Mouse (Mus musculus) heart, postnatal 10 days (tissue): ENCODE data around the gene Rdh1. TPM values are rescaled to one million over a fixed set of nuclear protein-coding genes. Genes with fewer than 3 reads are reported as not detected.

Source experiments
- total RNA-seq, 2 experiments: library from RNA; stranded (reverse); gene quantifications; 2 replicates each; pipeline ENCODE4 v1.2.3; 2021

Rdh1 gene
- total RNA-seq, 2 experiments from 2014 or later, result 0.10 to 0.12 TPM

Other genes starting within 250 kb of the Rdh1 start
- 10 to 100 TPM; 44.5 to 54.0 TPM for gene Ndufa4l2, start 244.8 kb upstream of the Rdh1 start, total RNA-seq
- gene Shmt2, start 237.3 kb upstream of the Rdh1 start, total RNA-seq, result 10 to 100 TPM; 41.3 to 41.7 TPM
- 1 to 10 TPM; 1.3 to 1.8 TPM for gene Nxph4, start 225.2 kb upstream of the Rdh1 start, total RNA-seq
- gene Lrp1, start 138.6 kb upstream of the Rdh1 start, total RNA-seq, result 10 to 100 TPM; 95.8 to 96.3 TPM
- gene Stat6, start 116.7 kb upstream of the Rdh1 start, total RNA-seq, result 10 to 100 TPM; 45.9 to 46.8 TPM
- 1 to 10 TPM; 5.0 to 7.0 TPM for gene Nemp1, start 92.8 kb upstream of the Rdh1 start, total RNA-seq
- 10 to 100 TPM in 1 of 2 experiments, 1 to 10 TPM in 1; 8.5 to 11.7 TPM for gene Nab2, start 91.2 kb upstream of the Rdh1 start, total RNA-seq
- gene Myo1a, start 54.6 kb upstream of the Rdh1 start, total RNA-seq, result not detected
- gene Tac2, start 35.2 kb upstream of the Rdh1 start, total RNA-seq, result not detected
- gene Zbtb39, start 20.2 kb upstream of the Rdh1 start, total RNA-seq, result 1 to 10 TPM; 8.1 to 9.6 TPM
- 1 to 10 TPM; 4.6 to 4.7 TPM for gene Gpr182, start 8.0 kb upstream of the Rdh1 start, total RNA-seq
- gene Rdh16f1, start 66 bp downstream of the Rdh1 start, total RNA-seq, result under 1 TPM in 1 of 2 experiments, not detected in 1; 0.17 TPM
- under 1 TPM in 1 of 2 experiments, not detected in 1; 0.74 TPM for gene Rdh9, start 16.7 kb downstream of the Rdh1 start, total RNA-seq
- gene Rdh16, start 41.4 kb downstream of the Rdh1 start, total RNA-seq, result not detected
- gene Rdh19, start 90.2 kb downstream of the Rdh1 start, total RNA-seq, result not detected
- gene Rdh16f2, start 106.8 kb downstream of the Rdh1 start, total RNA-seq, result not detected
- not detected for gene Rdh7, start 129.1 kb downstream of the Rdh1 start, total RNA-seq
- gene Sdr9c7, start 138.8 kb downstream of the Rdh1 start, total RNA-seq, result not detected
- not detected for gene Hsd17b6, start 247.9 kb downstream of the Rdh1 start, total RNA-seq